Mouse (Mus musculus) MEL (cell line): Measurements from ENCODE around the gene E2f2. TPM values are rescaled to one million over a fixed set of nuclear protein-coding genes. Genes with fewer than 3 reads are reported as not detected.

ENCODE experiments used
- polyA plus RNA-seq, 2 experiments: library from polyadenylated mRNA; stranded (reverse) in 1 of 2; unstranded in 1 of 2; fragments of >175 nt in 1 of 2; fragments of >200 nt in 1 of 2; gene quantifications; 2 replicates each; pipeline versions ENCODE4 v1.2.1 to v1.2.4; 2012; ENCODE audit warnings: low replicate concordance in 2 of 2, low read depth in 1 of 2; ENCODE audit not compliant: insufficient read length in 2 of 2, insufficient read depth in 1 of 2, missing spikeins in 1 of 2
- total RNA-seq: library from RNA; depleted of rRNA; stranded (reverse); fragments of 300-350 nt; gene quantifications from 2 replicates; pipeline ENCODE4 v1.2.3, GENCODE M21; 2012; rRNA removed

E2f2 gene
- total and polyA plus RNA-seq, 3 experiments: 11.2 to 25.4 TPM; not detected in 1

Other genes starting within 250 kb of the E2f2 start
- gene Hmgcl, start 225.9 kb upstream of the E2f2 start, total RNA-seq: 48.5 and 48.7 TPM in 2 replicates
- 10 to 100 TPM in 1 of 2 experiments, not detected in 1; 66.5 TPM for gene Hmgcl, start 225.9 kb upstream of the E2f2 start, polyA plus RNA-seq
- 23.3 and 24.5 TPM in 2 replicates for gene Gale, start 208.7 kb upstream of the E2f2 start, total RNA-seq
- gene Gale, start 208.7 kb upstream of the E2f2 start, polyA plus RNA-seq: 10 to 100 TPM in 1 of 2 experiments, not detected in 1; 31.2 TPM
- 53.8 and 65.1 TPM in 2 replicates for gene Lypla2, start 199.8 kb upstream of the E2f2 start, total RNA-seq
- 10 to 100 TPM in 1 of 2 experiments, not detected in 1; 95.6 TPM for gene Lypla2, start 199.8 kb upstream of the E2f2 start, polyA plus RNA-seq
- 75.5 and 77.7 TPM in 2 replicates for gene Pithd1, start 185.1 kb upstream of the E2f2 start, total RNA-seq
- 10 to 100 TPM in 1 of 2 experiments, not detected in 1; 62.8 TPM for gene Pithd1, start 185.1 kb upstream of the E2f2 start, polyA plus RNA-seq
- 30.9 and 34.1 TPM in 2 replicates for gene Eloa, start 150.6 kb upstream of the E2f2 start, total RNA-seq
- gene Eloa, start 150.6 kb upstream of the E2f2 start, polyA plus RNA-seq: 10 to 100 TPM; 30.8 to 41.4 TPM
- gene Rpl11, start 119.0 kb upstream of the E2f2 start, total RNA-seq: 2,589 and 2,603 TPM in 2 replicates
- gene Rpl11, start 119.0 kb upstream of the E2f2 start, polyA plus RNA-seq: 1,000 to 10,000 TPM in 1 of 2 experiments, not detected in 1; 2,003 TPM
- gene Id3, start 28.9 kb upstream of the E2f2 start, total RNA-seq: 0.16 and 0.27 TPM in 2 replicates
- gene Id3, start 28.9 kb upstream of the E2f2 start, polyA plus RNA-seq: under 1 TPM in 1 of 2 experiments, not detected in 1; 0.17 TPM
- 0.03 and 0.04 TPM in 2 replicates for gene Asap3, start 34.0 kb downstream of the E2f2 start, total RNA-seq
- gene Asap3, start 34.0 kb downstream of the E2f2 start, polyA plus RNA-seq: under 1 TPM in 1 of 2 experiments, not detected in 1; 0.33 TPM
- gene Tcea3, start 75.3 kb downstream of the E2f2 start, total RNA-seq: not detected in 2 replicates
- gene Tcea3, start 75.3 kb downstream of the E2f2 start, polyA plus RNA-seq: not detected
- 6.2 and 6.6 TPM in 2 replicates for gene Zfp46, start 112.3 kb downstream of the E2f2 start, total RNA-seq
- gene Zfp46, start 112.3 kb downstream of the E2f2 start, polyA plus RNA-seq: 1 to 10 TPM in 1 of 2 experiments, not detected in 1; 5.9 TPM
- gene Hnrnpr, start 138.5 kb downstream of the E2f2 start, total RNA-seq: 90.0 and 97.2 TPM in 2 replicates
- 100 to 1,000 TPM; 148 to 366 TPM for gene Hnrnpr, start 138.5 kb downstream of the E2f2 start, polyA plus RNA-seq